Mouse (Mus musculus): Measurements from ENCODE around the gene Zfp688. TPM values are rescaled to one million over a fixed set of nuclear protein-coding genes. Genes with fewer than 3 reads are reported as not detected.
"Not testable (repeated sequence)": the region's sequence is repeated elsewhere in the genome, so short reads cannot be mapped to it uniquely, and the experiment has no call there.

Zfp688 gene
- polyA plus RNA-seq, 1 experiment from 2014 or later = 17.0 TPM

- Histone ChIP-seq H3K4me1 (ENCODE audit: control insufficient read depth, insufficient read depth, low read length) (peaks cover 5% of the 10 kb centered on the region; the same call in 1 of the 2 replicates), H3K9ac (ENCODE audit: low read depth, low read length) (no peak overlapping the region), H3K27me3 (replicated peaks; ENCODE audit: control insufficient read depth, insufficient read depth, low read length) (0 out of 2 replicates have a peak, but pooled peaks cover 3% of the 10 kb centered on the region), H3K4me2 (ENCODE audit: low read depth, low read length) (no peak overlapping the region), H3K4me3 (ENCODE audit: low read depth, low read length) (no peak overlapping the region), H3K27ac (replicated peaks; ENCODE audit: low read depth, low read length) (no peak overlapping the region), H3K9me3 (ENCODE audit: control insufficient read depth, low read length) (no peaks in the 10 kb centered on the region), H3K36me3 (ENCODE audit: control insufficient read depth, insufficient read depth, low read length) (no peaks in the 10 kb centered on the region)
- 67% methylated on average over 3 of the region's 3 CpGs for WGBS
- ATAC-seq (ENCODE audit: low read depth) = no peak
- DNase-seq (ENCODE audit: low spot score) = no peak
Measured at GRCm38 (mm10) chr7:127426354-127426753, 4.5 kb upstream of the Zfp688 start.

- Histone ChIP-seq H3K36me3 (ENCODE audit: control insufficient read depth, insufficient read depth, low read length) (no peaks in the 10 kb centered on the region), H3K4me1 (ENCODE audit: control insufficient read depth, insufficient read depth, low read length) (peaks cover 5% of the 10 kb centered on the region; the same call in 1 of the 2 replicates), H3K4me2 (ENCODE audit: low read depth, low read length) (no peak overlapping the region), H3K4me3 (ENCODE audit: low read depth, low read length) (no peak overlapping the region), H3K9me3 (ENCODE audit: control insufficient read depth, low read length) (no peaks in the 10 kb centered on the region), H3K27ac (replicated peaks; ENCODE audit: low read depth, low read length) (no peak overlapping the region), H3K9ac (ENCODE audit: low read depth, low read length) (no peak overlapping the region), H3K27me3 (replicated peaks; ENCODE audit: control insufficient read depth, insufficient read depth, low read length) (0 out of 2 replicates have a peak, but pooled peaks cover 3% of the 10 kb centered on the region)
- no peak for DNase-seq (ENCODE audit: low spot score)
- WGBS = 86% methylated on average over 2 of the region's 2 CpGs
- ATAC-seq (ENCODE audit: low read depth) = no peak
Measured at GRCm38 (mm10) chr7:127425911-127426310, 4.0 kb upstream of the Zfp688 start.

- Histone ChIP-seq H3K27ac (replicated peaks; ENCODE audit: low read depth, low read length) (no peak overlapping the region), H3K9ac (ENCODE audit: low read depth, low read length) (no peak overlapping the region), H3K9me3 (ENCODE audit: control insufficient read depth, low read length) (no peaks in the 10 kb centered on the region), H3K4me2 (ENCODE audit: low read depth, low read length) (no peak overlapping the region), H3K4me3 (ENCODE audit: low read depth, low read length) (no peak overlapping the region), H3K4me1 (ENCODE audit: control insufficient read depth, insufficient read depth, low read length) (peaks cover 5% of the 10 kb centered on the region; the same call in 1 of the 2 replicates), H3K27me3 (replicated peaks; ENCODE audit: control insufficient read depth, insufficient read depth, low read length) (0 out of 2 replicates have a peak, but pooled peaks cover 3% of the 10 kb centered on the region), H3K36me3 (ENCODE audit: control insufficient read depth, insufficient read depth, low read length) (no peaks in the 10 kb centered on the region)
- no peak for ATAC-seq (ENCODE audit: low read depth)
- DNase-seq (ENCODE audit: low spot score) = no peak
- 83% methylated on average over 3 of the region's 3 CpGs for WGBS
Measured at GRCm38 (mm10) chr7:127425291-127425690, 3.4 kb upstream of the Zfp688 start.

- Histone ChIP-seq H3K27ac (replicated peaks; ENCODE audit: low read depth, low read length) (peak overlapping the region; percentile 45; the same call in 1 of the 2 replicates), H3K9me3 (ENCODE audit: control insufficient read depth, low read length) (no peaks in the 10 kb centered on the region), H3K4me3 (ENCODE audit: low read depth, low read length) (peak overlapping the region; percentile 78), H3K4me2 (ENCODE audit: low read depth, low read length) (peak overlapping the region; percentile 96), H3K36me3 (ENCODE audit: control insufficient read depth, insufficient read depth, low read length) (peaks cover 9% of the 10 kb centered on the region; the same call in 1 of the 2 replicates), H3K4me1 (ENCODE audit: control insufficient read depth, insufficient read depth, low read length) (peaks cover 5% of the 10 kb centered on the region; the same call in 1 of the 2 replicates), H3K27me3 (replicated peaks; ENCODE audit: control insufficient read depth, insufficient read depth, low read length) (0 out of 2 replicates have a peak, but pooled peaks cover 3% of the 10 kb centered on the region), H3K9ac (ENCODE audit: low read depth, low read length) (peak overlapping the region; percentile 83)
- DNase-seq (ENCODE audit: low spot score) (peak; percentile 35), ATAC-seq (ENCODE audit: low read depth) (peak; percentile 51; the same call in 1 of the 2 replicates)
- WGBS = 2% methylated on average over 15 of the region's 15 CpGs
Measured at GRCm38 (mm10) chr7:127422247-127422646, 379 bp upstream of the Zfp688 start.

- H3K4me3 ChIP-seq (ENCODE audit: low read depth, low read length) = no peak overlapping the region
Measured at GRCm38 (mm10) chr7:127411418-127411817, 10.4 kb downstream of the Zfp688 start.

GRCm38 (mm10) chr7:127406002-127406987 lies 15.6 kb downstream of the Zfp688 start, which contains the start of gene Zfp764:
Zfp764 (minus strand) TSS chr7:127406822.
- DNase-seq (ENCODE audit: low spot score) (peak; percentile 93), ATAC-seq (ENCODE audit: low read depth) (peak; percentile 95)
- not testable (repeated sequence) for H3K27me3 ChIP-seq (replicated peaks; ENCODE audit: control insufficient read depth, insufficient read depth, low read length); H3K4me1 ChIP-seq (ENCODE audit: control insufficient read depth, insufficient read depth, low read length); H3K36me3 ChIP-seq (ENCODE audit: control insufficient read depth, insufficient read depth, low read length); H3K9me3 ChIP-seq (ENCODE audit: control insufficient read depth, low read length)
- Histone ChIP-seq H3K9ac (ENCODE audit: low read depth, low read length) (peak within 1 kb of the TSS; percentile 71), H3K4me3 (ENCODE audit: low read depth, low read length) (peak within 1 kb of the TSS; percentile 58), H3K4me2 (ENCODE audit: low read depth, low read length) (peak within 1 kb of the TSS; percentile 79), H3K27ac (replicated peaks; ENCODE audit: low read depth, low read length) (peak within 1 kb of the TSS; percentile 76; the same call in 1 of the 2 replicates)
- 6% methylated on average over 24 of the region's 40 CpGs for WGBS

More at GRCm38 (mm10) chr7:127411418-127411817, 10.4 kb downstream of the Zfp688 start:
- H3K4me2 ChIP-seq (ENCODE audit: low read depth, low read length) = no peak overlapping the region
- WGBS = 77% methylated on average over 2 of the region's 2 CpGs
- H3K4me1 ChIP-seq (ENCODE audit: control insufficient read depth, insufficient read depth, low read length) = no peaks in the 10 kb centered on the region
- ATAC-seq (ENCODE audit: low read depth) (no peak), DNase-seq (ENCODE audit: low spot score) (no peak)
- H3K9me3 ChIP-seq (ENCODE audit: control insufficient read depth, low read length) = no peaks in the 10 kb centered on the region
- H3K36me3 ChIP-seq (ENCODE audit: control insufficient read depth, insufficient read depth, low read length) = no peaks in the 10 kb centered on the region
- no peak overlapping the region for H3K9ac ChIP-seq (ENCODE audit: low read depth, low read length)
- no peaks in the 10 kb centered on the region for H3K27me3 ChIP-seq (replicated peaks; ENCODE audit: control insufficient read depth, insufficient read depth, low read length)
- H3K27ac ChIP-seq (replicated peaks; ENCODE audit: low read depth, low read length) = no peak overlapping the region

GRCm38 (mm10) chr7:127404101-127404500 lies 17.8 kb downstream of the Zfp688 start:
- not testable (repeated sequence) for H3K36me3 ChIP-seq (ENCODE audit: control insufficient read depth, insufficient read depth, low read length); DNase-seq (ENCODE audit: low spot score); H3K9ac ChIP-seq (ENCODE audit: low read depth, low read length); H3K4me2 ChIP-seq (ENCODE audit: low read depth, low read length); H3K27me3 ChIP-seq (replicated peaks; ENCODE audit: control insufficient read depth, insufficient read depth, low read length); H3K4me3 ChIP-seq (ENCODE audit: low read depth, low read length); ATAC-seq (ENCODE audit: low read depth); H3K27ac ChIP-seq (replicated peaks; ENCODE audit: low read depth, low read length); H3K4me1 ChIP-seq (ENCODE audit: control insufficient read depth, insufficient read depth, low read length); H3K9me3 ChIP-seq (ENCODE audit: control insufficient read depth, low read length)
- 90% methylated on average over 5 of the region's 6 CpGs for WGBS

GRCm38 (mm10) chr7:127402980-127403379 lies 18.9 kb downstream of the Zfp688 start:
- Histone ChIP-seq H3K36me3 (ENCODE audit: control insufficient read depth, insufficient read depth, low read length) (peaks cover 5% of the 10 kb centered on the region; the same call in 1 of the 2 replicates), H3K4me2 (ENCODE audit: low read depth, low read length) (no peak overlapping the region), H3K27me3 (replicated peaks; ENCODE audit: control insufficient read depth, insufficient read depth, low read length) (no peaks in the 10 kb centered on the region), H3K9ac (ENCODE audit: low read depth, low read length) (no peak overlapping the region), H3K27ac (replicated peaks; ENCODE audit: low read depth, low read length) (no peak overlapping the region), H3K4me3 (ENCODE audit: low read depth, low read length) (no peak overlapping the region), H3K9me3 (ENCODE audit: control insufficient read depth, low read length) (no peaks in the 10 kb centered on the region), H3K4me1 (ENCODE audit: control insufficient read depth, insufficient read depth, low read length) (0 out of 2 replicates have a peak, but pooled peaks cover 3% of the 10 kb centered on the region)
- DNase-seq (ENCODE audit: low spot score) (no peak), ATAC-seq (ENCODE audit: low read depth) (no peak)
- WGBS = 40% methylated on average over 2 of the region's 2 CpGs
